ENCODE assay signal across 15 mouse cellular contexts in the genomic region with DNA sequence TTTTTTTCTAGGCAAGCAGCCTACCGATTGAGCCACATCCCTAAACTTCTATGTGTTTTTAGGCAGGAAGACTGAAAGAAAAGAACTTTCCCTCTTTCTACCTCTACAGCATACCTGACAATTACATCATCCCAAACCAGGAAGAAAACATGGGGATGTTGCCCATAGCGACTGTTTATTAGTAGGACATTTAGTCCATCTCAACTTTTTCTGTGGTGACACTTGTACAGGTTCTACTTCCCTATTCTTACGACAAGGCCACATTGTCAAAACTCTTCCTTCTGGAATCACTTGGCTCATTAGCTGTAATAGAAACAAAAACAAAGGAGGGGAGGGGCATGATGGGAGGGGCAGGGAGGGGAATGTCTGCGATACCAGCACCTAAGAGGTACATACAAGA.
"Had no signal": no experiment of that assay in that cellular context is flagged by ENCODE, and none has a peak within 500 bp of the region (broad histone marks: within the 10 kb centered on the region; RNA-seq: fewer than 3 reads in every experiment).

No protein-coding gene starts in this region.

- DNase-seq: kidney, adult 11 months; kidney, adult 9 months; kidney, postnatal 36 days; left cerebral cortex, postnatal 4 days; lung, adult 18-20 months; lung, postnatal 10 days; midbrain, embryonic 14.5 days; right cerebral cortex, postnatal 14 days; thymus, adult 18-20 months; thymus, postnatal 14 days had no signal

- H3K4me3 ChIP-seq: layer of hippocampus, adult 2 months; limb, embryonic 13.5 days; neural tube, embryonic 13.5 days had no signal

- H3K4me1 ChIP-seq: neural tube, embryonic 13.5 days had no signal

- H3K36me3 ChIP-seq: limb, embryonic 13.5 days; neural tube, embryonic 13.5 days had no signal

- H3K27ac ChIP-seq: kidney, postnatal 0 days; layer of hippocampus, adult 2 months; limb, embryonic 13.5 days; liver, embryonic 14.5 days; neural tube, embryonic 13.5 days had no signal
